Mouse (Mus musculus): ENCODE results near the gene Ube2b.

- TF ChIP-seq POLR2A (IDR thresholded peaks at IDR 0.05; ENCODE audit: borderline replicate concordance, extremely low read depth, insufficient read depth, insufficient read length, poor library complexity, severe bottlenecking), result no peak
- TF ChIP-seq CTCF (IDR thresholded peaks at IDR 0.05; ENCODE audit: borderline replicate concordance, extremely low read depth, insufficient read depth, insufficient read length), result no peak
Observed at GRCm38 (mm10) chr11:51937361-51937781, 63.2 kb downstream of the Ube2b start.

Measured in brain, embryonic 14.5 days (tissue).